Mouse (Mus musculus) MEL (cell line): ENCODE data around the gene Abhd10.

Source experiments
- CHD1 ChIP-seq: IDR thresholded peaks from 2 replicates; pipeline ENCODE4 v1.6.1; 2012; ENCODE audit warnings: low read depth, mild to moderate bottlenecking, inconsistent platforms, low read length, improper control_type of control experiment
- CTCF ChIP-seq, 3 experiments: IDR thresholded peaks in 2 of 3; conservative IDR thresholded peaks in 1 of 3; 2 replicates each; pipeline ENCODE4 v1.5.1; 2011 to 2012; ENCODE audit warnings: low read length in 3 of 3, low read depth in 2 of 3, mild to moderate bottlenecking in 2 of 3, improper control_type of control experiment in 1 of 3, inconsistent platforms in 1 of 3, mixed read lengths in 1 of 3, moderate library complexity in 1 of 3; ENCODE audit not compliant: control insufficient read depth in 1 of 3, insufficient read depth in 1 of 3, poor library complexity in 1 of 3, severe bottlenecking in 1 of 3
- EP300 ChIP-seq, 2 experiments: IDR thresholded peaks; 2 replicates each; pipeline ENCODE4 v1.6.1; 2011; ENCODE audit warnings: improper control_type of control experiment in 2 of 2, low read length in 2 of 2, low read depth in 1 of 2, mild to moderate bottlenecking in 1 of 2
- GABPA ChIP-seq: IDR thresholded peaks from 2 replicates; pipeline ENCODE4 v1.6.1; 2012; ENCODE audit warnings: low read depth, mild to moderate bottlenecking, inconsistent platforms, low read length, improper control_type of control experiment, moderate library complexity
- GATA1 ChIP-seq: IDR thresholded peaks from 2 replicates; pipeline ENCODE4 v1.6.1; 2011; ENCODE audit warnings: low read depth, low read length, improper control_type of control experiment
- JUND ChIP-seq: IDR thresholded peaks from 2 replicates; pipeline ENCODE4 v1.6.1; 2011; ENCODE audit warnings: low read depth, mild to moderate bottlenecking, improper control_type of control experiment, low read length
- MAFK ChIP-seq: IDR thresholded peaks from 2 replicates; pipeline ENCODE4 v1.6.1; 2011; ENCODE audit warnings: low read depth, mild to moderate bottlenecking, low read length, improper control_type of control experiment, borderline replicate concordance
- MAZ ChIP-seq: IDR thresholded peaks from 2 replicates; pipeline ENCODE4 v1.6.1; 2012; ENCODE audit warnings: low read depth, mild to moderate bottlenecking, inconsistent platforms, low read length, improper control_type of control experiment
- POLR2A ChIP-seq, 2 experiments: IDR thresholded peaks; 2 replicates each; pipeline ENCODE4 v1.6.1; 2011 to 2012; ENCODE audit warnings: low read length in 2 of 2, mild to moderate bottlenecking in 2 of 2, control low read depth in 1 of 2, improper control_type of control experiment in 1 of 2, low read depth in 1 of 2, moderate library complexity in 1 of 2; ENCODE audit not compliant: control insufficient read depth in 1 of 2, insufficient read depth in 1 of 2, poor library complexity in 1 of 2
- POLR2AphosphoS5 ChIP-seq: IDR thresholded peaks from 2 replicates; pipeline ENCODE4 v1.6.1; 2012; ENCODE audit warnings: low read depth, borderline replicate concordance, mild to moderate bottlenecking, inconsistent platforms, low read length, moderate library complexity, mixed read lengths
- TAL1 ChIP-seq: IDR thresholded peaks from 2 replicates; pipeline ENCODE4 v1.6.1; 2012; ENCODE audit warnings: mild to moderate bottlenecking, inconsistent platforms, low read length, moderate library complexity, mixed read lengths
- USF1 ChIP-seq: IDR thresholded peaks from 2 replicates; pipeline ENCODE4 v1.6.1; 2014; ENCODE audit warnings: low read depth, mild to moderate bottlenecking, inconsistent platforms, low read length, improper control_type of control experiment, moderate library complexity
- USF2 ChIP-seq, 2 experiments: IDR thresholded peaks; 2 replicates each; pipeline ENCODE4 v1.6.1; 2011 to 2012; ENCODE audit warnings: improper control_type of control experiment in 2 of 2, low read length in 2 of 2, borderline replicate concordance in 1 of 2, inconsistent platforms in 1 of 2, low read depth in 1 of 2, mild to moderate bottlenecking in 1 of 2; ENCODE audit not compliant: insufficient read depth in 1 of 2
- ZNF384 ChIP-seq: IDR thresholded peaks from 2 replicates; pipeline ENCODE4 v1.6.1; 2012; ENCODE audit warnings: low read depth, mild to moderate bottlenecking, inconsistent platforms, low read length, improper control_type of control experiment

DNA sequence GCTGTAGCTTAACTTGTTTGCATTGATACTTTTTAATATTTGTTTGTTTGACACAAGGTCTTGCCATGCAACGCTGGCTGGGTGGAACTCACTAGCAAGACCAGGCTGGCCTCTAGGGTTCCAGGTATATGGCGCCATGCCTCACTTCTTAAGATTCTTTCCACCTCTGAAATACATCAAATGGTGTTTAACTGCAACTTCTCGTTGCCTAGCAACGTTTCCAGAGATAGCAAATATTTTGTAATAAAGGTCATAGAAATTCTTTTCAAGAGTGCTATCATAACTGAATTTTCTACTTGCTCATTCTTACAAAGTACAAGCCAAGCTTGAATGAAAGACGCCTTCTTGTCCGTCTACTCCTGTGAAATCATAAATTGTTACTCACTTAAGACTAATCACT is 44.9 kb upstream of the Abhd10 start:
- TF ChIP-seq POLR2A (IDR thresholded peaks at IDR 0.05; ENCODE audit: control insufficient read depth in 1 of 2, insufficient read depth in 1 of 2, low read depth in 1 of 2, low read length in 2 of 2, poor library complexity in 1 of 2) (no peak), CTCF (IDR thresholded peaks at IDR 0.05 in 2 of 3, conservative IDR thresholded peaks at IDR 0.05 in 1 of 3; ENCODE audit: control insufficient read depth in 1 of 3, insufficient read depth in 1 of 3, low read depth in 2 of 3, low read length in 3 of 3, poor library complexity in 1 of 3, severe bottlenecking in 1 of 3) (no peak), USF2 (IDR thresholded peaks at IDR 0.05; ENCODE audit: borderline replicate concordance in 1 of 2, insufficient read depth in 1 of 2, low read depth in 1 of 2, low read length in 2 of 2) (no peak), MAFK (no peak), JUND (no peak), EP300 (IDR thresholded peaks at IDR 0.05; ENCODE audit: low read depth in 1 of 2, low read length in 2 of 2) (no peak), MAZ (no peak), GABPA (no peak), GATA1 (no peak), POLR2AphosphoS5 (no peak), TAL1 (no peak), ZNF384 (no peak), CHD1 (no peak), USF1 (no peak)
